Mouse (Mus musculus) lung, adult 2 months (tissue): ENCODE results near the gene Oas2.

Experiments used
- CTCF ChIP-seq: fragments of 200-500 bp; IDR thresholded peaks from 2 replicates; pipeline ENCODE4 v1.5.1; 2011; ENCODE audit warnings: mild to moderate bottlenecking, low read length, control low read depth; ENCODE audit not compliant: insufficient read depth
- POLR2A ChIP-seq: fragments of 200-500 bp; IDR thresholded peaks from 2 replicates; pipeline ENCODE4 v1.6.1; 2011; ENCODE audit warnings: low read depth, mild to moderate bottlenecking, control low read depth, low read length, borderline replicate concordance; ENCODE audit errors: extremely low read depth

DNA sequence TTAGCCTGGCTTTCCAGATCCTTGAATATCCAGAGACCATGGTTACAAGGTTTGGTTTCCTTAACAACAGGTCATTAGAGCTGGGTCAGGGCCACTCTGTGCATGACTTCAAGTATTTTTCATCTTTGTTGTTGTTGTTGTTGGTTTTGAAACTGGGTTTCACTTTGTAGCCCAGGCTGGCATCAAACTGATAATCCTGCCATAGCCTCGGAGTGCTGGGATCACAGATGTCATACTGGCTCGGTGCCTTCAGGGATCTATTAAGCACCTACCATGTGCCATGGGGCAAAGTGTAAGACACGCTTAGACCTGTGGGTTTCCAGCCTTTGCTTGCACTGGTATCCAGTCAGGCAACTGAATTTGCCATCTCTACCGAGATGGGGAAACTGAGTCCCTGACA, 47.2 kb downstream of the Oas2 start:
- TF ChIP-seq CTCF = no peak
- no peak for TF ChIP-seq POLR2A
